Mouse (Mus musculus) heart, embryonic 16.5 days (tissue): Measurements from ENCODE around the gene Nipa2. TPM values are rescaled to one million over a fixed set of nuclear protein-coding genes. Genes with fewer than 3 reads are reported as not detected.
A peak's percentile ranks its signal among the peaks of the same experiment; 100 is the strongest.

Source experiments
- ATAC-seq: fragments of 200-750 bp; cut with Nextera tagmentation; replicated peaks from 2 replicates; pipeline ENCODE4 v1.8.0; 2017; ENCODE audit warnings: moderate number of reproducible peaks; ENCODE audit not compliant: insufficient read depth, low FRiP score; ENCODE audit errors: extremely low read depth
- H3K27ac ChIP-seq: fragments of 300-500 bp; sonication (generic); 2 replicates; pipeline ENCODE4 v1.5.1; 2014; ENCODE audit warnings: mild to moderate bottlenecking, low read length, control low read depth, moderate library complexity
- H3K27me3 ChIP-seq: fragments of 300-500 bp; sonication (generic); 2 replicates; pipeline ENCODE4 v1.6.1; 2014; ENCODE audit warnings: low read length, mixed read lengths; ENCODE audit not compliant: control insufficient read depth, insufficient read depth
- H3K36me3 ChIP-seq: fragments of 300-500 bp; sonication (generic); 2 replicates; pipeline ENCODE4 v1.6.1; 2014; ENCODE audit not compliant: control insufficient read depth, insufficient read depth
- H3K4me1 ChIP-seq: fragments of 300-500 bp; sonication (generic); 2 replicates; pipeline ENCODE4 v1.6.1; 2014; ENCODE audit warnings: low read length, mixed read lengths; ENCODE audit not compliant: control insufficient read depth, insufficient read depth
- H3K4me2 ChIP-seq: fragments of 300-500 bp; sonication (generic); 2 replicates; pipeline ENCODE4 v1.6.1; 2014; ENCODE audit warnings: low read depth, mild to moderate bottlenecking, control low read depth, low read length
- H3K4me3 ChIP-seq: fragments of 300-500 bp; sonication (generic); 2 replicates; pipeline ENCODE4 v1.5.1; 2014; ENCODE audit warnings: mild to moderate bottlenecking, control low read depth, low read length
- H3K9ac ChIP-seq: fragments of 300-500 bp; sonication (generic); 2 replicates; pipeline ENCODE4 v1.6.1; 2014; ENCODE audit warnings: low read length, control low read depth
- H3K9me3 ChIP-seq: fragments of 300-500 bp; sonication (generic); replicated peaks from 2 replicates; pipeline ENCODE4 v1.6.1; 2016; ENCODE audit warnings: low read length; ENCODE audit not compliant: control insufficient read depth
- WGBS: fragments of 180-500 bp; shearing (Covaris S2); extraction: QIAGEN DNeasy Blood & Tissue Kit; methylation state at CpG from one replicate; pipeline ENCODE4 v1.1.7; 2014; 5-methylcytosine and 5-hydroxymethylcytosine counted together
- polyA plus RNA-seq: library from polyadenylated mRNA; unstranded; fragments of >200 nt; fragmentation: Nextera tagmentation; extraction: Ambion mirVana; gene quantifications from 2 replicates; pipeline ENCODE4 v1.2.1, GENCODE M21; 2015

The Nipa2 gene
- polyA plus RNA-seq, 1 experiment from 2014 or later = 31.9 TPM

- 56% methylated on average over 4 of the region's 4 CpGs for WGBS
- ATAC-seq = no peak
These were observed 22.5 kb upstream of the Nipa2 start for GRCm38 (mm10) chr7:55984754-55985153.

GRCm38 (mm10) chr7:55983107-55983506 lies 20.8 kb upstream of the Nipa2 start:
- H3K27ac ChIP-seq = no peak overlapping the region
- H3K9me3 ChIP-seq = no peaks in the 10 kb centered on the region
- ATAC-seq = no peak
- no peak overlapping the region for H3K4me3 ChIP-seq
- H3K4me1 ChIP-seq = no peaks in the 10 kb centered on the region
- H3K27me3 ChIP-seq = no peaks in the 10 kb centered on the region
- no peaks in the 10 kb centered on the region for H3K36me3 ChIP-seq
- WGBS = 84% methylated on average over 5 of the region's 5 CpGs
- H3K4me2 ChIP-seq = no peak overlapping the region
- no peak overlapping the region for H3K9ac ChIP-seq

More at GRCm38 (mm10) chr7:55984754-55985153, 22.5 kb upstream of the Nipa2 start:
- no peak overlapping the region for H3K27ac ChIP-seq
- H3K9ac ChIP-seq = no peak overlapping the region
- H3K27me3 ChIP-seq = no peaks in the 10 kb centered on the region
- no peak overlapping the region for H3K4me2 ChIP-seq
- H3K4me1 ChIP-seq = no peaks in the 10 kb centered on the region
- no peaks in the 10 kb centered on the region for H3K36me3 ChIP-seq
- no peak overlapping the region for H3K4me3 ChIP-seq
- H3K9me3 ChIP-seq = no peaks in the 10 kb centered on the region

- no peak overlapping the region for H3K4me3 ChIP-seq
- H3K9ac ChIP-seq = no peak overlapping the region
- H3K36me3 ChIP-seq = no peaks in the 10 kb centered on the region
- no peak for ATAC-seq
- H3K27ac ChIP-seq = no peak overlapping the region
- no peaks in the 10 kb centered on the region for H3K4me1 ChIP-seq
- H3K27me3 ChIP-seq = no peaks in the 10 kb centered on the region
- no peak overlapping the region for H3K4me2 ChIP-seq
- no peaks in the 10 kb centered on the region for H3K9me3 ChIP-seq
- WGBS = 78% methylated on average over 10 of the region's 10 CpGs
These were observed 19.9 kb upstream of the Nipa2 start for GRCm38 (mm10) chr7:55982010-55982700.

- Histone ChIP-seq H3K9me3 (no peaks in the 10 kb centered on the region), H3K4me1 (no peaks in the 10 kb centered on the region), H3K27ac (no peak overlapping the region), H3K4me3 (no peak overlapping the region), H3K9ac (no peak overlapping the region), H3K27me3 (no peaks in the 10 kb centered on the region), H3K36me3 (no peaks in the 10 kb centered on the region), H3K4me2 (no peak overlapping the region)
- WGBS = 88% methylated on average over 2 of the region's 2 CpGs
- no peak for ATAC-seq
These were observed 19.2 kb upstream of the Nipa2 start for GRCm38 (mm10) chr7:55981511-55981910.

GRCm38 (mm10) chr7:55974429-55974828 lies 12.2 kb upstream of the Nipa2 start:
- Histone ChIP-seq H3K9ac (no peak overlapping the region), H3K4me3 (no peak overlapping the region), H3K27me3 (no peaks in the 10 kb centered on the region), H3K36me3 (0 out of 2 replicates have a peak, but pooled peaks cover 2% of the 10 kb centered on the region), H3K4me1 (no peaks in the 10 kb centered on the region), H3K9me3 (no peaks in the 10 kb centered on the region; the same call in 1 of the 2 replicates), H3K4me2 (no peak overlapping the region), H3K27ac (no peak overlapping the region)
- 85% methylated on average over 2 of the region's 2 CpGs for whole genome bisulfite sequencing
- ATAC-seq = no peak

- Histone ChIP-seq H3K4me1 (no peaks in the 10 kb centered on the region; the same call in 1 of the 2 replicates), H3K4me3 (no peak overlapping the region), H3K9ac (no peak overlapping the region), H3K9me3 (no peaks in the 10 kb centered on the region; the same call in 1 of the 2 replicates), H3K36me3 (0 out of 2 replicates have a peak, but pooled peaks cover 2% of the 10 kb centered on the region), H3K27me3 (no peaks in the 10 kb centered on the region), H3K27ac (no peak overlapping the region), H3K4me2 (no peak overlapping the region)
- WGBS = 68% methylated on average over 1 of the region's 1 CpGs
- no peak for ATAC-seq
These were observed 7.1 kb upstream of the Nipa2 start for GRCm38 (mm10) chr7:55969415-55969814.

GRCm38 (mm10) chr7:55968258-55968901 lies 6.1 kb upstream of the Nipa2 start:
- H3K4me2 ChIP-seq = peak overlapping the region; percentile 66
- no peaks in the 10 kb centered on the region for H3K27me3 ChIP-seq
- ATAC-seq = no peak; the same call in 1 of the 2 replicates
- WGBS = 33% methylated on average over 16 of the region's 16 CpGs
- no peaks in the 10 kb centered on the region for H3K9me3 ChIP-seq
- no peak overlapping the region for H3K27ac ChIP-seq
- H3K4me1 ChIP-seq = no peaks in the 10 kb centered on the region; the same call in 1 of the 2 replicates
- H3K4me3 ChIP-seq = peak overlapping the region; percentile 44
- H3K36me3 ChIP-seq = no peaks in the 10 kb centered on the region
- H3K9ac ChIP-seq = peak overlapping the region; percentile 30; the same call in 1 of the 2 replicates

GRCm38 (mm10) chr7:55966866-55967460 lies 4.7 kb upstream of the Nipa2 start:
- Histone ChIP-seq H3K9ac (no peak overlapping the region), H3K36me3 (no peaks in the 10 kb centered on the region)
- 38% methylated on average over 3 of the region's 3 CpGs for WGBS

GRCm38 (mm10) chr7:55960506-55960905 lies 1.8 kb downstream of the Nipa2 start:
- peaks cover 11% of the 10 kb centered on the region for H3K4me1 ChIP-seq
- no peak overlapping the region for H3K27ac ChIP-seq
- H3K4me2 ChIP-seq = no peak overlapping the region
- H3K4me3 ChIP-seq = no peak overlapping the region
- no peaks in the 10 kb centered on the region for H3K36me3 ChIP-seq
- H3K27me3 ChIP-seq = no peaks in the 10 kb centered on the region
- WGBS = 95% methylated on average over 1 of the region's 1 CpGs
- no peak overlapping the region for H3K9ac ChIP-seq
- ATAC-seq = no peak
- H3K9me3 ChIP-seq = no peaks in the 10 kb centered on the region

More at GRCm38 (mm10) chr7:55966866-55967460, 4.7 kb upstream of the Nipa2 start:
- Histone ChIP-seq H3K27me3 (no peaks in the 10 kb centered on the region), H3K4me1 (peaks cover 5% of the 10 kb centered on the region; the same call in 1 of the 2 replicates), H3K4me2 (no peak overlapping the region), H3K4me3 (no peak overlapping the region), H3K27ac (no peak overlapping the region), H3K9me3 (no peaks in the 10 kb centered on the region)
- no peak for ATAC-seq
